Mouse (Mus musculus): ENCODE data around the gene Fbxo9. TPM values are rescaled to one million over a fixed set of nuclear protein-coding genes. Genes with fewer than 3 reads are reported as not detected.
"Not testable (repeated sequence)": the region's sequence is repeated elsewhere in the genome, so short reads cannot be mapped to it uniquely, and the experiment has no call there.

The Fbxo9 gene
- 46.1 and 48.8 TPM in 2 replicates for polyA plus RNA-seq (2012; rRNA removed)

- Histone ChIP-seq H3K4me3 (ENCODE audit: control insufficient read depth, low read depth, low read length) (peak within 1 kb of the TSS; percentile 87), H3K27ac (ENCODE audit: control insufficient read depth, insufficient read depth, low read depth, low read length) (peak within 1 kb of the TSS; percentile 90)
- TF ChIP-seq POLR2A (IDR thresholded peaks at IDR 0.05; ENCODE audit: control insufficient read depth, low read depth, low read length) (no peak; the same call in 1 of the 2 replicates), CTCF (IDR thresholded peaks at IDR 0.05; ENCODE audit: control insufficient read depth, insufficient read depth, insufficient replicate concordance, low read depth, low read length) (no peak)
Observed at GRCm38 (mm10) chr9:78108796-78109239, at the start of gene Fbxo9, which contains the start of gene Ick. Gene Fbxo9 (minus strand): TSS chr9:78109065. Gene Ick (plus strand): TSS chr9:78109192.

GRCm38 (mm10) chr9:78157221-78157620, 48.4 kb upstream of the Fbxo9 start:
- Histone ChIP-seq H3K36me3 (ENCODE audit: control insufficient read depth, insufficient read depth, low read length) (peaks cover 6% of the 10 kb centered on the region), H3K27me3 (ENCODE audit: control insufficient read depth, insufficient read depth, low read length) (no peaks in the 10 kb centered on the region), H3K4me3 (ENCODE audit: control insufficient read depth, low read depth, low read length) (no peak overlapping the region), H3K4me1 (ENCODE audit: control insufficient read depth, insufficient read depth, low read length) (no peaks in the 10 kb centered on the region), H3K27ac (ENCODE audit: control insufficient read depth, insufficient read depth, low read depth, low read length) (no peak overlapping the region)
- TF ChIP-seq CTCF (IDR thresholded peaks at IDR 0.05; ENCODE audit: control insufficient read depth, insufficient read depth, insufficient replicate concordance, low read depth, low read length) (no peak), POLR2A (IDR thresholded peaks at IDR 0.05; ENCODE audit: control insufficient read depth, low read depth, low read length) (no peak)

More at GRCm38 (mm10) chr9:78108796-78109239, at the start of gene Fbxo9, which contains the start of gene Ick:
- peaks cover 2% of the 10 kb centered on the region; the same call in 1 of the 2 replicates for H3K36me3 ChIP-seq (ENCODE audit: control insufficient read depth, insufficient read depth, low read length)
- peaks cover 8% of the 10 kb centered on the region for H3K4me1 ChIP-seq (ENCODE audit: control insufficient read depth, insufficient read depth, low read length)
- H3K27me3 ChIP-seq (ENCODE audit: control insufficient read depth, insufficient read depth, low read length): no peaks in the 10 kb centered on the region

GRCm38 (mm10) chr9:78154211-78154977, 45.5 kb upstream of the Fbxo9 start:
- Histone ChIP-seq H3K27ac (ENCODE audit: control insufficient read depth, insufficient read depth, low read depth, low read length) (no peak overlapping the region), H3K4me1 (ENCODE audit: control insufficient read depth, insufficient read depth, low read length) (no peaks in the 10 kb centered on the region), H3K27me3 (ENCODE audit: control insufficient read depth, insufficient read depth, low read length) (no peaks in the 10 kb centered on the region), H3K4me3 (ENCODE audit: control insufficient read depth, low read depth, low read length) (no peak overlapping the region), H3K36me3 (ENCODE audit: control insufficient read depth, insufficient read depth, low read length) (peaks cover 6% of the 10 kb centered on the region)
- TF ChIP-seq POLR2A (IDR thresholded peaks at IDR 0.05; ENCODE audit: control insufficient read depth, low read depth, low read length) (no peak), CTCF (IDR thresholded peaks at IDR 0.05; ENCODE audit: control insufficient read depth, insufficient read depth, insufficient replicate concordance, low read depth, low read length) (no peak)

DNA sequence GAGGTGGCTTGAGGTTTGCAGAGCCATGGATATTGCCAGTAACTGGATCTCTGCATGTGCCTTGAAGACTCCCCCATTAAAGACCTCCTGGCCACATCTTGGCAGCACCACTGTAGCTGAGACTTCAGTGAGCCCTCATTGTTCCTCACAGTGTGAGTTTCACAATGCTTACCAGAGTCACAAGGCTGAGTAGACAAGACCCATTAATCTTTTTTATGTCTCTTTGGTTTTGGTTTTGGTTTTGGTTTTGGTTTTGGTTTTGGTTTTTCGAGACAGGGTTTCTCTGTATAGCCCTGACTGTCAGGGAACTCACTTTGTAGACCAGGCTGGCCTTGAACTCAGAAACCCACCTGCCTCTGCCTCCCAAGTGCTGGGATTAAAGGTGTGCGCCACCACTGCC, 40.9 kb upstream of the Fbxo9 start:
- not testable (repeated sequence) for H3K4me3 ChIP-seq (ENCODE audit: control insufficient read depth, low read depth, low read length); H3K4me1 ChIP-seq (ENCODE audit: control insufficient read depth, insufficient read depth, low read length); H3K27me3 ChIP-seq (ENCODE audit: control insufficient read depth, insufficient read depth, low read length); H3K36me3 ChIP-seq (ENCODE audit: control insufficient read depth, insufficient read depth, low read length); H3K27ac ChIP-seq (ENCODE audit: control insufficient read depth, insufficient read depth, low read depth, low read length)

DNA sequence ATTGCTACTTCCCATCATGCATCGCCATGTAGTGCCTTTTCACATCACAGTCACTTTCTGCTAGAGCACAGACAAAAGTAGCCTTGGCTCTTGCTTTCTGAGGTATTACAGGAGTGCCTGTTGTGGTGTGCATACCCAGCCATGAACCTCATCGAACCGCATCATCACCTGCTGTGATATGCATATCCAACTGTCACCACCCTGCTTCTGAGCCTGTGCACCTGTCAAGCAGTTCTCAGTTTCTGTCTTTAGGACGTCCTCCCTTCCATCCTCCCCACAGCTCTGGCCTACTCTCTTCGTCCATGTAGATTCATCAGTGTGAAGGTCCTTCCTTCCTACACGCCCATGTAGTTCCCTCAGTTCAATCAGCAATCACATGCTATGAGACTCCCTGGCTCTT, 39.3 kb upstream of the Fbxo9 start:
- TF ChIP-seq POLR2A (IDR thresholded peaks at IDR 0.05; ENCODE audit: control insufficient read depth, low read depth, low read length) (no peak), CTCF (IDR thresholded peaks at IDR 0.05; ENCODE audit: control insufficient read depth, insufficient read depth, insufficient replicate concordance, low read depth, low read length) (no peak)
- no peak overlapping the region for H3K4me3 ChIP-seq (ENCODE audit: control insufficient read depth, low read depth, low read length)
- no peaks in the 10 kb centered on the region for H3K36me3 ChIP-seq (ENCODE audit: control insufficient read depth, insufficient read depth, low read length)
- H3K27me3 ChIP-seq (ENCODE audit: control insufficient read depth, insufficient read depth, low read length): no peaks in the 10 kb centered on the region
- H3K27ac ChIP-seq (ENCODE audit: control insufficient read depth, insufficient read depth, low read depth, low read length): no peak overlapping the region
- no peaks in the 10 kb centered on the region for H3K4me1 ChIP-seq (ENCODE audit: control insufficient read depth, insufficient read depth, low read length)

DNA sequence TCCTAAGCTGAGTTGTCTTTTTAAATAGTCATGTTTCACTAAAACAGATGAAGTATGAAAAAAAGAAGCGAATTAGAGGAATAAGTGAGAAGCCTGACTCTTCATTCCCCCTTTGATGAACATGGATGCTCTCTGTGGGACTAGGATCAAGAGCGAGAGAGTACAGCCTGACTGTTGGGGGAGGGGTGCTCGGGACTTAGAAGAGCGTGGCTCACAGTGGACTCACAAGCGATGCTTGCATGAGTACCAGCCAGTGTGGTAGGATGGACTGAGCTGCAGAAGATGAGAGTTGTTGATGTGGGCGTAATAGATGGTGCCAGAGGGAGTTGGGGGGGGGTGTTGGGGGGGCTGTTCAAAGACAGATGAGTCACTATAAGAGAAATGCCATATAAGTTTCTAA, 37.8 kb upstream of the Fbxo9 start:
- H3K36me3 ChIP-seq (ENCODE audit: control insufficient read depth, insufficient read depth, low read length): no peaks in the 10 kb centered on the region
- no peaks in the 10 kb centered on the region for H3K4me1 ChIP-seq (ENCODE audit: control insufficient read depth, insufficient read depth, low read length)
- H3K4me3 ChIP-seq (ENCODE audit: control insufficient read depth, low read depth, low read length): no peak overlapping the region
- no peak overlapping the region for H3K27ac ChIP-seq (ENCODE audit: control insufficient read depth, insufficient read depth, low read depth, low read length)
- no peaks in the 10 kb centered on the region for H3K27me3 ChIP-seq (ENCODE audit: control insufficient read depth, insufficient read depth, low read length)
- TF ChIP-seq POLR2A (IDR thresholded peaks at IDR 0.05; ENCODE audit: control insufficient read depth, low read depth, low read length) (no peak), CTCF (IDR thresholded peaks at IDR 0.05; ENCODE audit: control insufficient read depth, insufficient read depth, insufficient replicate concordance, low read depth, low read length) (no peak)

DNA sequence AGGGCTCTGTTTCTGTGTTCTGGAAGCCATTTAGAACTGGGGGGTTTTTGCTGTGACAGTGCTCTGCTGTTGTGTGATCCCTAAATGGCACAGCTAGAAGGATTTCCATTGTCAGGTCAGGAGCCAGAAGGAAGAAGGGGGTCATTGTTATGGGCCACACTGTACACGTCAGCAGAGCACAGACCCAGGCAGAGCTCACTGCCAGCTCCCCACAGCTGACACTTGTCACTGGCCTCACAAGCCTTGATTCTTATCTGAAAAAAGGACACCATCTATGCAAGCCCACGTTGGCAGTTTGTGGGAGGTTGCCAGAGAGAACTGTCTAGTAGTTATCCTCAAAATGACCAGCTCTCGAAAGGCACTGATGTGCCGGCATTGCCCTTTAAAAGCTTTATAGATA, 37.2 kb upstream of the Fbxo9 start:
- no peak for TF ChIP-seq CTCF (IDR thresholded peaks at IDR 0.05; ENCODE audit: control insufficient read depth, insufficient read depth, insufficient replicate concordance, low read depth, low read length)
- TF ChIP-seq POLR2A (IDR thresholded peaks at IDR 0.05; ENCODE audit: control insufficient read depth, low read depth, low read length): no peak
- Histone ChIP-seq H3K4me1 (ENCODE audit: control insufficient read depth, insufficient read depth, low read length) (no peaks in the 10 kb centered on the region), H3K4me3 (ENCODE audit: control insufficient read depth, low read depth, low read length) (no peak overlapping the region), H3K27me3 (ENCODE audit: control insufficient read depth, insufficient read depth, low read length) (no peaks in the 10 kb centered on the region), H3K27ac (ENCODE audit: control insufficient read depth, insufficient read depth, low read depth, low read length) (no peak overlapping the region), H3K36me3 (ENCODE audit: control insufficient read depth, insufficient read depth, low read length) (no peaks in the 10 kb centered on the region; the same call in 1 of the 2 replicates)

Data from testis, adult 2 months (tissue).